Mouse (Mus musculus) heart, adult 2 months (tissue): ENCODE data around the gene Ethe1. TPM values are rescaled to one million over a fixed set of nuclear protein-coding genes. Genes with fewer than 3 reads are reported as not detected.

Experiments
- DNase-seq, 2 experiments: peaks; one replicate each; pipeline ENCODE4 v3.0.0; 2021
- H3K27ac ChIP-seq: fragments of 200-600 bp; 2 replicates; pipeline ENCODE4 v1.8.1; 2022
- H3K27me3 ChIP-seq: fragments of 200-500 bp; 2 replicates; pipeline ENCODE4 v1.6.1; 2012; ENCODE audit warnings: mild to moderate bottlenecking, low read length, inconsistent platforms, mixed read lengths; ENCODE audit not compliant: control insufficient read depth, insufficient read depth
- H3K36me3 ChIP-seq: fragments of 200-500 bp; 2 replicates; pipeline ENCODE4 v1.6.1; 2012; ENCODE audit warnings: low read length, inconsistent platforms; ENCODE audit not compliant: control insufficient read depth, insufficient read depth
- H3K4me1 ChIP-seq: fragments of 200-500 bp; 2 replicates; pipeline ENCODE4 v1.6.1; 2011; ENCODE audit warnings: low read length; ENCODE audit not compliant: control insufficient read depth, insufficient read depth
- H3K4me3 ChIP-seq: fragments of 200-600 bp; 2 replicates; pipeline ENCODE4 v1.8.1; 2022
- H3K79me2 ChIP-seq: fragments of 200-500 bp; replicated peaks from 2 replicates; pipeline ENCODE4 v1.6.1; 2012; ENCODE audit warnings: mild to moderate bottlenecking, inconsistent platforms, low read length, moderate library complexity, mixed read lengths; ENCODE audit not compliant: control insufficient read depth, insufficient read depth
- H3K9ac ChIP-seq: fragments of 200-500 bp; 2 replicates; pipeline ENCODE4 v1.6.1; 2012; ENCODE audit warnings: low read depth, mild to moderate bottlenecking, control low read depth, inconsistent platforms, low read length, mixed read lengths
- CTCF ChIP-seq: fragments of 200-600 bp; IDR thresholded peaks from 2 replicates; pipeline ENCODE4 v1.8.1; 2022; ENCODE audit warnings: antibody characterized with exemption, mild to moderate bottlenecking, moderate library complexity
- EP300 ChIP-seq: fragments of 200-500 bp; IDR thresholded peaks from 2 replicates; pipeline ENCODE4 v1.6.1; 2011; ENCODE audit warnings: low read depth, low read length, control low read depth; ENCODE audit not compliant: insufficient read depth
- POLR2A ChIP-seq: fragments of 200-500 bp; IDR thresholded peaks from 2 replicates; pipeline ENCODE4 v1.6.1; 2011; ENCODE audit warnings: mild to moderate bottlenecking, low read depth, low read length, control low read depth; ENCODE audit not compliant: insufficient read depth
- WGBS: fragments of 180-500 bp; shearing (Covaris S2); methylation state at CpG from one replicate; pipeline ENCODE4 v1.1.7; 2018; 5-methylcytosine and 5-hydroxymethylcytosine counted together
- intact Hi-C: fragments of 180-260 bp; cut with DNase I; formaldehyde crosslinking; loops from one replicate; pipeline ENCODE4 v1.15.1; 2025
- polyA plus RNA-seq: library from polyadenylated mRNA; depleted of rRNA; stranded (reverse); fragments of >200 nt; gene quantifications from 2 replicates; pipeline ENCODE4 v1.2.3, GENCODE M21; 2012
- total RNA-seq, 2 experiments: library from RNA; stranded (reverse); gene quantifications; 2 replicates each; pipeline ENCODE4 v1.2.3; 2021

The Ethe1 gene
- total and polyA plus RNA-seq, 3 experiments: 50.4 to 65.2 (median 53.2) TPM

GRCm38 (mm10) chr7:24544506-24544905, 42.8 kb upstream of the Ethe1 start:
- Histone ChIP-seq H3K27me3 (no peaks in the 10 kb centered on the region), H3K27ac (no peak overlapping the region), H3K36me3 (no peaks in the 10 kb centered on the region), H3K4me3 (no peak overlapping the region), H3K9ac (no peak overlapping the region), H3K79me2 (0 out of 2 replicates have a peak, but pooled peaks cover 1% of the 10 kb centered on the region), H3K4me1 (no peaks in the 10 kb centered on the region)
- no peak for TF ChIP-seq EP300
- TF ChIP-seq CTCF: peak; percentile 43
- intact Hi-C loops: no loop called here
- WGBS: 85% methylated on average over 2 of the region's 2 CpGs
- DNase-seq: no peak

GRCm38 (mm10) chr7:24546068-24546614, 41.2 kb upstream of the Ethe1 start, which contains the start of the genes Pinlyp and Xrcc1:
TSS of gene Pinlyp (minus strand) at chr7:24546118.
TSS of gene Xrcc1 (plus strand) at chr7:24546289.
- no peak for TF ChIP-seq EP300
- TF ChIP-seq CTCF: no peak
- no peak for TF ChIP-seq POLR2A
- peak within 1 kb of the TSS; percentile 93 for H3K9ac ChIP-seq
- peak within 1 kb of the TSS; percentile 80 for H3K4me3 ChIP-seq
- peak within 1 kb of the TSS; percentile 84 for H3K27ac ChIP-seq
- intact Hi-C loops: loop anchor here (5.0 kb wide), 1 partner anchor 229 kb away; the partner anchor contains the start of gene Zfp94
- no peaks in the 10 kb centered on the region for H3K36me3 ChIP-seq
- no peak for DNase-seq
- H3K79me2 ChIP-seq: 0 out of 2 replicates have a peak, but pooled peaks cover 1% of the 10 kb centered on the region
- H3K4me1 ChIP-seq: no peaks in the 10 kb centered on the region
- WGBS: 39% methylated on average over 13 of the region's 13 CpGs
- H3K27me3 ChIP-seq: no peaks in the 10 kb centered on the region

- H3K4me3 ChIP-seq: peak overlapping the region; percentile 80
- TF ChIP-seq EP300 (no peak), CTCF (no peak), POLR2A (peak; percentile 60)
- H3K27ac ChIP-seq: peak overlapping the region; percentile 84
- H3K79me2 ChIP-seq: 0 out of 2 replicates have a peak, but pooled peaks cover 1% of the 10 kb centered on the region
- intact Hi-C loops: loop anchor here (1.0 to 5.0 kb wide), 2 partner anchors 17 to 230 kb away; partner anchors contain the start of genes Irgq and Zfp94
- DNase-seq: peak; percentile 98 to 100
- H3K36me3 ChIP-seq: no peaks in the 10 kb centered on the region
- H3K27me3 ChIP-seq: no peaks in the 10 kb centered on the region
- WGBS: under 1% methylated on average over 57 of the region's 57 CpGs
- H3K9ac ChIP-seq: peak overlapping the region; percentile 93
- no peaks in the 10 kb centered on the region for H3K4me1 ChIP-seq
These were observed 40.5 kb upstream of the Ethe1 start for GRCm38 (mm10) chr7:24546634-24547389.

- H3K27me3 ChIP-seq: no peaks in the 10 kb centered on the region
- H3K4me3 ChIP-seq: peak overlapping the region; percentile 80
- 0 out of 2 replicates have a peak, but pooled peaks cover 1% of the 10 kb centered on the region for H3K79me2 ChIP-seq
- intact Hi-C loops: loop anchor here (1.0 to 5.0 kb wide), 2 partner anchors 17 to 230 kb away; partner anchors contain the start of genes Irgq and Zfp94
- no peak overlapping the region; the same call in 1 of the 2 replicates for H3K27ac ChIP-seq
- no peak for TF ChIP-seq EP300
- TF ChIP-seq POLR2A: no peak
- no peak for TF ChIP-seq CTCF
- H3K4me1 ChIP-seq: no peaks in the 10 kb centered on the region
- WGBS: 14% methylated on average over 13 of the region's 13 CpGs
- H3K9ac ChIP-seq: peak overlapping the region; percentile 93
- DNase-seq: no peak
- H3K36me3 ChIP-seq: no peaks in the 10 kb centered on the region
These were observed 39.8 kb upstream of the Ethe1 start for GRCm38 (mm10) chr7:24547534-24548036.

GRCm38 (mm10) chr7:24551985-24552759, 35.2 kb upstream of the Ethe1 start:
- no peaks in the 10 kb centered on the region for H3K27me3 ChIP-seq
- no peak overlapping the region for H3K27ac ChIP-seq
- no peaks in the 10 kb centered on the region for H3K4me1 ChIP-seq
- H3K36me3 ChIP-seq: no peaks in the 10 kb centered on the region
- peak in 1 of 2 experiments; percentile 21 for DNase-seq
- intact Hi-C loops: no loop called here
- no peak for TF ChIP-seq EP300
- TF ChIP-seq CTCF: no peak
- no peak for TF ChIP-seq POLR2A
- peaks cover under 1% of the 10 kb centered on the region; the same call in 1 of the 2 replicates for H3K79me2 ChIP-seq
- H3K4me3 ChIP-seq: no peak overlapping the region
- no peak overlapping the region for H3K9ac ChIP-seq
- WGBS: 81% methylated on average over 12 of the region's 12 CpGs
